Mouse (Mus musculus): ENCODE results near the gene Eps15l1. TPM values are rescaled to one million over a fixed set of nuclear protein-coding genes. Genes with fewer than 3 reads are reported as not detected.

Gene Eps15l1
- polyA plus RNA-seq, 1 experiment from 2014 or later: 30.5 TPM

GRCm38 (mm10) chr8:72445071-72445470, 23.8 kb upstream of the Eps15l1 start:
- H3K27me3 ChIP-seq: no peaks in the 10 kb centered on the region
- WGBS: 90% methylated on average over 6 of the region's 6 CpGs

GRCm38 (mm10) chr8:72443994-72444350, 22.7 kb upstream of the Eps15l1 start:
- Histone ChIP-seq H3K4me3 (peak overlapping the region; percentile 51), H3K4me2 (peak overlapping the region; percentile 74), H3K36me3 (0 out of 2 replicates have a peak, but pooled peaks cover 1% of the 10 kb centered on the region), H3K27me3 (no peaks in the 10 kb centered on the region), H3K4me1 (replicated peaks) (peaks cover 4% of the 10 kb centered on the region; the same call in 1 of the 2 replicates), H3K9ac (peak overlapping the region; percentile 59), H3K9me3 (replicated peaks) (no peaks in the 10 kb centered on the region), H3K27ac (0 out of 2 replicates have a peak overlapping the region, but pooled peaks have one; percentile 29)
- WGBS: 47% methylated on average over 6 of the region's 6 CpGs
- no peak; the same call in none of the 2 replicates for ATAC-seq (replicated peaks; ENCODE audit: insufficient number of reproducible peaks, insufficient read depth, low FRiP score, low read depth)

More at GRCm38 (mm10) chr8:72445071-72445470, 23.8 kb upstream of the Eps15l1 start:
- no peak overlapping the region for H3K4me3 ChIP-seq
- H3K9me3 ChIP-seq (replicated peaks): no peaks in the 10 kb centered on the region
- H3K36me3 ChIP-seq: peaks cover 12% of the 10 kb centered on the region
- H3K27ac ChIP-seq: no peak overlapping the region
- no peak for ATAC-seq (replicated peaks; ENCODE audit: insufficient number of reproducible peaks, insufficient read depth, low FRiP score, low read depth)
- H3K4me2 ChIP-seq: no peak overlapping the region
- peaks cover 4% of the 10 kb centered on the region; the same call in 1 of the 2 replicates for H3K4me1 ChIP-seq (replicated peaks)
- no peak overlapping the region for H3K9ac ChIP-seq

DNA sequence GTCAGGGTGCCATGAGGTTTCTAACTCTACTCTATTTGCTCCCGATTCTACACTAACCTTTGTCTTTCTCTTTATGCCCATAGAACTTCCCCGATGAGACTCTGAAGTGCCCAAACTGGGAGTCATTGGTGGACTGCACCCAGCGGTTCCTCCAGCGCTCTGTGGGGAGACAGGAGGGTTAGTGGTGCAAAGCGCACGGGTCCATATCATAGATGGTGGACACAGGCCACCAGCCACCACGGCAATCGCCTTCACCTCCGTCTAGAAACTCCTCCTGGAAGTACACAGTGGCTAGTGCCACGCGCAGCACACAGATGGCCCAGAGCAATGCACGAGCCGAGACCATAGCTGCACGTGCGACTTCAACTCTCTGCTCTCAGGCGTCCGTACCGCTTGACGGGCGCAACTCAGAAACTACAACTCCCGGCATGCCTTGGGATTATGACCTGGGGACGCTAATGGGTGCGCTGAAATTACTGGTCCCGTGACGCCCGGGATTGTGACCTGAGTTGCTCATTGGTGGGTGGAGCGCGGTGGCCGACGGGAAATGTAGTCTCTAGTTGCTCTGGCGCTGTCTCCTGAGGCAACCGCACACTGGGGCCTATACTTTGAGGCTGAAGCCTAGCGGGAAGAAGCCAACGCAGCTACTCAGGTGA, 22.2 kb upstream of the Eps15l1 start, which contains the start of the genes Calr3 and 1700030K09Rik:
Calr3 (minus strand) TSS at position 533 of the 656 bp plus-strand sequence.
1700030K09Rik (plus strand) TSS at position 543 of the 656 bp plus-strand sequence.
- peak within 1 kb of the TSS; percentile 59 for H3K9ac ChIP-seq
- WGBS: 5% methylated on average over 34 of the region's 34 CpGs
- no peaks in the 10 kb centered on the region for H3K27me3 ChIP-seq
- no peaks in the 10 kb centered on the region for H3K36me3 ChIP-seq
- 0 out of 2 replicates have a peak within 1 kb of the TSS, but pooled peaks have one; percentile 29 for H3K27ac ChIP-seq
- H3K4me1 ChIP-seq (replicated peaks): peaks cover 4% of the 10 kb centered on the region; the same call in 1 of the 2 replicates
- H3K4me2 ChIP-seq: peak within 1 kb of the TSS; percentile 74
- H3K4me3 ChIP-seq: peak within 1 kb of the TSS; percentile 51
- no peaks in the 10 kb centered on the region for H3K9me3 ChIP-seq (replicated peaks)
- ATAC-seq (replicated peaks; ENCODE audit: insufficient number of reproducible peaks, insufficient read depth, low FRiP score, low read depth): peak; percentile 99

GRCm38 (mm10) chr8:72438248-72439015, 17.2 kb upstream of the Eps15l1 start:
- Histone ChIP-seq H3K27me3 (no peaks in the 10 kb centered on the region), H3K4me3 (no peak overlapping the region), H3K4me2 (no peak overlapping the region), H3K4me1 (replicated peaks) (peaks cover 10% of the 10 kb centered on the region), H3K36me3 (no peaks in the 10 kb centered on the region), H3K9me3 (replicated peaks) (no peaks in the 10 kb centered on the region), H3K27ac (no peak overlapping the region), H3K9ac (no peak overlapping the region)
- WGBS: 75% methylated on average over 8 of the region's 8 CpGs
- no peak for ATAC-seq (replicated peaks; ENCODE audit: insufficient number of reproducible peaks, insufficient read depth, low FRiP score, low read depth)

- peak overlapping the region; percentile 60 for H3K27ac ChIP-seq
- peak; percentile 50; the same call in 1 of the 2 replicates for ATAC-seq (replicated peaks; ENCODE audit: insufficient number of reproducible peaks, insufficient read depth, low FRiP score, low read depth)
These were observed 13.7 kb upstream of the Eps15l1 start for GRCm38 (mm10) chr8:72434952-72435351.

GRCm38 (mm10) chr8:72429676-72430075, 8.4 kb upstream of the Eps15l1 start:
- Histone ChIP-seq H3K4me2 (no peak overlapping the region), H3K4me3 (no peak overlapping the region), H3K9ac (no peak overlapping the region), H3K9me3 (replicated peaks) (no peaks in the 10 kb centered on the region), H3K36me3 (no peaks in the 10 kb centered on the region), H3K27ac (no peak overlapping the region), H3K4me1 (replicated peaks) (peaks cover under 1% of the 10 kb centered on the region), H3K27me3 (no peaks in the 10 kb centered on the region)
- ATAC-seq (replicated peaks; ENCODE audit: insufficient number of reproducible peaks, insufficient read depth, low FRiP score, low read depth): no peak
- WGBS: 49% methylated on average over 13 of the region's 13 CpGs

More at GRCm38 (mm10) chr8:72434952-72435351, 13.7 kb upstream of the Eps15l1 start:
- Histone ChIP-seq H3K36me3 (no peaks in the 10 kb centered on the region), H3K4me2 (no peak overlapping the region), H3K27me3 (no peaks in the 10 kb centered on the region), H3K9me3 (replicated peaks) (no peaks in the 10 kb centered on the region), H3K9ac (no peak overlapping the region), H3K4me3 (no peak overlapping the region), H3K4me1 (replicated peaks) (peaks cover 7% of the 10 kb centered on the region)
- WGBS: 6% methylated on average over 2 of the region's 2 CpGs

DNA sequence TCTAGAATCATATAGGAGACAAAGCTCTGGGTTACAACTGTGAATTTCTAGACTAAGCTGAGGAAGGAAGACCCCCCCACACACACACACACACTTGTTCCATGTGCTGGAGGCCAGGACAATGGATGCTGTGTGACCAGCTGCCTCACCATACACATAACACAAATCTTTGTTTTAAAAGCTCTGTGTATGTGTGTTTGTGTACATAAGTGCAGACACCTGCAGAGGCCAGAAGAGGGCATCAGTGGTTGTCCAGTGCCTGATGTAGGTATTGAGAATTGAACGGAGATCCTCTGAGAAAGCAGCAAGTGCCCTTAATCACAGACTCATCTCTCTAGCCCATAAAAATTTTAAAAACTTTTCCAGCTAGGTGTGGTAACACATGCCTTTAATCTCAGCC, 1.7 kb upstream of the Eps15l1 start:
- 71% methylated on average over 1 of the region's 1 CpGs for WGBS
- Histone ChIP-seq H3K9ac (no peak overlapping the region), H3K4me3 (no peak overlapping the region), H3K4me2 (no peak overlapping the region), H3K4me1 (replicated peaks) (peaks cover 32% of the 10 kb centered on the region), H3K27me3 (no peaks in the 10 kb centered on the region), H3K27ac (no peak overlapping the region), H3K9me3 (replicated peaks) (no peaks in the 10 kb centered on the region), H3K36me3 (no peaks in the 10 kb centered on the region)
- no peak for ATAC-seq (replicated peaks; ENCODE audit: insufficient number of reproducible peaks, insufficient read depth, low FRiP score, low read depth)

DNA sequence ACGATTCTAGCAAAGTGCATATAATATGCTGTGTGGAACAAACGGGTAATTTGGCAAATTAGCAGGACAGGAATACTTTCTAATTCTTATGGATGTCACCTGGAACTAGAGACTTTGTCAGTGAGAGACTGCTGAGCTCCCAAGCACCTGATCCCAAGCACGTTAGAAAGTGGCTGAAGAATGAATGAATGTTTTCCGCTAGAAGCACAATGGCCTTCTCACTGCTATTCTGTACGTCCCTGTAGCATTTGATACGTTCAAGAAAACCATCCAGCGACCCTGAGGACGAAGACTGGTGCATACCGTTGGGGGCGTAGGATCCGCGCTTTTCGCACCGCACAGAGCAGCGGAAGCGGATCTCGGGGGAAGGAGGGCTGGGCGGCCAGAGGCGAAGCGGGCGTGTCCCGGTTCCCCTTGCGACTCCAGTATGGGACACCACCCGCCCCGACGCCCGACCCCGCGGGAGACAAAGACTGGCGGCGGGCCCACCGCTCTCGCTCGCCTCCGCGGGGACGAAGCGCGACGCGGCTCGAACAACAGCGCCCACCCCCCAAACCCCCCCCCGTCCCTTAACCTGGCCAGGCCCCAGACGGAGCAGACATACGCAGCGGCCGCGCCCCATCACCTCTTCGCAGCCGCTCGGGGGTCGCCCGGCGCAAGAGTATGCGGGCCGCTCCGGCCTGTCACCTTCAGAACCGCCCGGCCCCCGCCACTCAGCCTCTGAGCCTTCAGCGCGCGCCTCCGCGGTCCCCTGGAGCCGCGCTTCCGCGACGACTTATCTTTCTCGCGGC, 494 bp downstream of the Eps15l1 start:
- peak; percentile 51 for ATAC-seq (replicated peaks; ENCODE audit: insufficient number of reproducible peaks, insufficient read depth, low FRiP score, low read depth)
- H3K4me1 ChIP-seq (replicated peaks): peaks cover 53% of the 10 kb centered on the region
- H3K9me3 ChIP-seq (replicated peaks): no peaks in the 10 kb centered on the region
- peak overlapping the region; percentile 63 for H3K4me2 ChIP-seq
- peak overlapping the region; percentile 90 for H3K27ac ChIP-seq
- H3K36me3 ChIP-seq: no peaks in the 10 kb centered on the region
- 2% methylated on average over 61 of the region's 73 CpGs for WGBS
- peak overlapping the region; percentile 80 for H3K9ac ChIP-seq
- no peaks in the 10 kb centered on the region for H3K27me3 ChIP-seq
- H3K4me3 ChIP-seq: peak overlapping the region; percentile 85

DNA sequence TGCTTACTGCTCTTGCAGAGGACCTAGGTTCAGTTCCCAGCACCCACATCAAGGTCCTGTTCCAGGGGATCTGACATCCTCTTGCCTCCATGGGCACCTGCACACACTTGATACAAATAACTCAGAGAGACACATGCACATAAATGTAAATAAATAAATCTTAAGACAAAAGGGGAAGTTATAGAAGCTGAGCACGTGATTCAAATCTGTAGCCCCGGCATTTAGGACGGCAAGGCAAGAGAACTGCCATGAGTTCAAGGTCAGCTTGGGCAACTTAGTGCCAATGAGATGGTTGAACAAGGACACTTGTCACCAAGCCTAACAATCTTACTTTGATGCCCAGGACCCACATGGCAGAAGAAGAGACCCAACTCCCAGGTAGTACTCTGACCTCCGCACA, 3.2 kb downstream of the Eps15l1 start:
- Histone ChIP-seq H3K27ac (no peak overlapping the region), H3K4me3 (no peak overlapping the region), H3K4me2 (no peak overlapping the region), H3K27me3 (no peaks in the 10 kb centered on the region), H3K4me1 (replicated peaks) (peaks cover 73% of the 10 kb centered on the region), H3K36me3 (no peaks in the 10 kb centered on the region), H3K9ac (no peak overlapping the region), H3K9me3 (replicated peaks) (no peaks in the 10 kb centered on the region)
- ATAC-seq (replicated peaks; ENCODE audit: insufficient number of reproducible peaks, insufficient read depth, low FRiP score, low read depth): no peak
- 92% methylated on average over 4 of the region's 4 CpGs for WGBS

DNA sequence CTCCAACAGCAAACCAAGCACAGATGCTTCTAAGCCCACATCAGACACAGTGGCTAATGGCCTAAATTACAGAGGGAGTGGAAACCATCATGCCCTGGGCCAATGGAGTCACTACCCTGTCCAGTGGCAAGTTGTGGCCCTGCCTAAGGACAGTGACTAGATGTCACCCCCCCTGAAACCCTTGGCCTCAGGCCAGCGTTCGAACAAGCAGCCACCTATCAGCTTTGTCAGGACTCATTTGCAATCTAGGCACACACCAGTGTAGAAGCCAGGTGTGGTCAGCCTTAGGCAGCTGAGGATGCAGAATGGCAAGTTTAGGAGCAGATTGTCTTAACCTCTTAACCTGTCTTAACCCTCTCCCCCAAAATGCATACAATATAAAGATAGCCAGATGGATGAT, 6.0 kb downstream of the Eps15l1 start:
- Histone ChIP-seq H3K36me3 (no peaks in the 10 kb centered on the region), H3K4me1 (replicated peaks) (peaks cover 80% of the 10 kb centered on the region), H3K27ac (no peak overlapping the region), H3K9me3 (replicated peaks) (no peaks in the 10 kb centered on the region), H3K4me3 (no peak overlapping the region), H3K4me2 (no peak overlapping the region), H3K27me3 (no peaks in the 10 kb centered on the region), H3K9ac (no peak overlapping the region)
- 46% methylated on average over 2 of the region's 2 CpGs for WGBS
- ATAC-seq (replicated peaks; ENCODE audit: insufficient number of reproducible peaks, insufficient read depth, low FRiP score, low read depth): no peak

- Histone ChIP-seq H3K9ac (no peak overlapping the region), H3K4me2 (no peak overlapping the region), H3K9me3 (replicated peaks) (no peaks in the 10 kb centered on the region), H3K4me3 (no peak overlapping the region), H3K4me1 (replicated peaks) (peaks cover 78% of the 10 kb centered on the region), H3K27ac (no peak overlapping the region), H3K27me3 (no peaks in the 10 kb centered on the region), H3K36me3 (no peaks in the 10 kb centered on the region)
- 66% methylated on average over 7 of the region's 7 CpGs for WGBS
- ATAC-seq (replicated peaks; ENCODE audit: insufficient number of reproducible peaks, insufficient read depth, low FRiP score, low read depth): no peak
These were observed 7.4 kb downstream of the Eps15l1 start for GRCm38 (mm10) chr8:72413839-72414238.

All from heart, embryonic 15.5 days (tissue).